8 mouse cellular contexts compared by ENCODE assay signal in genomic region chr11:115708209-115708876, GRCm38 (mm10). TPM values are rescaled to one million over a fixed set of nuclear protein-coding genes. Genes with fewer than 3 reads are reported as not detected.
A peak's percentile ranks its signal among the peaks of the same experiment; 100 is the strongest.
DNase-seq lines count a peak whose midpoint lies in the region; ATAC-seq lines count a peak whose summit lies in the region.

Gene Grb2, minus strand, starts transcription at chr11:115708597.

- no peaks in the 10 kb centered on the region for H3K27me3 ChIP-seq in intestine, embryonic 14.5 days (replicated peaks; ENCODE audit: control insufficient read depth, insufficient read depth, low read length)

- peak within 1 kb of the TSS; percentile 96 for H3K9ac ChIP-seq in intestine, embryonic 14.5 days (ENCODE audit: low read length)

- H3K4me1 ChIP-seq in intestine, embryonic 14.5 days (replicated peaks; ENCODE audit: control insufficient read depth, insufficient read depth, low read length): peaks cover 15% of the 10 kb centered on the region

- peak; percentile 95 for ATAC-seq in intestine, embryonic 14.5 days (replicated peaks; ENCODE audit: low FRiP score, low TSS enrichment, low read depth)

- H3K9me3 ChIP-seq in intestine, embryonic 14.5 days (ENCODE audit: control insufficient read depth, low read length): no peaks in the 10 kb centered on the region

- H3K27ac ChIP-seq in intestine, embryonic 14.5 days (ENCODE audit: low read depth): peak within 1 kb of the TSS; percentile 91

- intact Hi-C loops in left cerebral cortex, postnatal 14 days (cut with DNase I): loop anchor here (2.0 kb wide), 1 partner anchor 60 kb away; no protein-coding TSS in a partner anchor

- under 1% methylated on average over 68 of the region's 91 CpGs for WGBS in intestine, embryonic 14.5 days

- peak; percentile 96 to 97 for DNase-seq in adrenal gland, adult 18-20 months (ENCODE audit: low spot score in 2 of 2)
- DNase-seq in embryo, embryonic 11 days: peak; percentile 98
- peak; percentile 98 for DNase-seq in gastrocnemius, postnatal 25 days
- peak; percentile 98 for DNase-seq in intestine, embryonic 14.5 days (ENCODE audit: low spot score)
- DNase-seq in left cerebral cortex, postnatal 14 days (ENCODE audit: low spot score in 2 of 2): peak; percentile 98
- peak; percentile 98 for DNase-seq in mesoderm, embryonic 11.5 days (ENCODE audit: low read depth, low spot score)
- peak; percentile 94 for DNase-seq in right cerebral cortex, postnatal 36 days (ENCODE audit: low spot score in 2 of 2)
- DNase-seq in yolk sac, embryonic 10.5 days (ENCODE audit: low spot score): peak; percentile 99

- H3K4me2 ChIP-seq in intestine, embryonic 14.5 days (ENCODE audit: low read length): peak within 1 kb of the TSS; percentile 87

- H3K4me3 ChIP-seq in intestine, embryonic 14.5 days (ENCODE audit: low read depth, low read length): peak within 1 kb of the TSS; percentile 79

- H3K36me3 ChIP-seq in intestine, embryonic 14.5 days (ENCODE audit: control insufficient read depth, insufficient read depth, low read length): no peaks in the 10 kb centered on the region

RNA-seq across cellular contexts. Expression of gene Grb2, which starts in this region (rescaled TPM):
- total RNA-seq in adrenal gland, adult 18-20 months (2021): 100 to 1,000 TPM in 1 of 2 experiments, 10 to 100 TPM in 1; 97.2 to 132 TPM
- 10 to 100 TPM; 56.5 to 58.2 TPM for total RNA-seq in gastrocnemius, postnatal 25 days (2021)
- polyA plus RNA-seq in intestine, embryonic 14.5 days (2014; fragmentation: Nextera tagmentation; extraction: Ambion mirVana): 39.4 and 52.3 TPM in 2 replicates
- 100 to 1,000 TPM; 183 to 190 TPM for total RNA-seq in left cerebral cortex, postnatal 14 days (2021)

Comparison
In these comparisons a context has a peak if more than half of its experiments do, and no peak if none do; other contexts are left out.
1. Peak in every context shown above with its lines: DNase-seq, ATAC-seq, H3K4me3 ChIP-seq and H3K27ac ChIP-seq.